Mouse (Mus musculus) thymus, postnatal 10 days (tissue): Measurements from ENCODE around the gene Cys1.
A peak's percentile ranks its signal among the peaks of the same experiment; 100 is the strongest.
"Not testable (repeated sequence)": the region's sequence is repeated elsewhere in the genome, so short reads cannot be mapped to it uniquely, and the experiment has no call there.

Source experiments
- DNase-seq, 2 experiments: peaks; one replicate each; pipeline ENCODE4 v3.0.0; 2021; ENCODE audit warnings: low spot score in 2 of 2

The Cys1 gene

GRCm38 (mm10) chr12:24645901-24646300 lies 35.7 kb downstream of the Cys1 start:
- DNase-seq = no peak

GRCm38 (mm10) chr12:24644125-24644571 lies 37.5 kb downstream of the Cys1 start:
- DNase-seq = no peak

- DNase-seq = no peak
Observed at GRCm38 (mm10) chr12:24642370-24642802, 39.2 kb downstream of the Cys1 start.

GRCm38 (mm10) chr12:24638787-24639186 lies 42.8 kb downstream of the Cys1 start:
- DNase-seq = not testable (repeated sequence)

- DNase-seq = no peak
Observed at GRCm38 (mm10) chr12:24634648-24635047, 47.0 kb downstream of the Cys1 start.

GRCm38 (mm10) chr12:24634212-24634611 lies 47.4 kb downstream of the Cys1 start:
- DNase-seq = no peak

GRCm38 (mm10) chr12:24633753-24634191 lies 47.8 kb downstream of the Cys1 start:
- no peak for DNase-seq

- DNase-seq = no peak
Observed at GRCm38 (mm10) chr12:24632404-24632803, 49.2 kb downstream of the Cys1 start.

GRCm38 (mm10) chr12:24630220-24630619 lies 51.4 kb downstream of the Cys1 start:
- DNase-seq = peak in 1 of 2 experiments; percentile 30

GRCm38 (mm10) chr12:24627215-24627614 lies 54.4 kb downstream of the Cys1 start:
- no peak for DNase-seq

GRCm38 (mm10) chr12:24626401-24626800 lies 55.2 kb downstream of the Cys1 start:
- DNase-seq = no peak

GRCm38 (mm10) chr12:24623486-24624251 lies 57.9 kb downstream of the Cys1 start:
- DNase-seq = no peak

- DNase-seq = no peak
Observed at GRCm38 (mm10) chr12:24619436-24619835, 62.2 kb downstream of the Cys1 start.
